Mouse (Mus musculus) hindbrain, embryonic 16.5 days (tissue): ENCODE results near the gene Bmpr1a. TPM values are rescaled to one million over a fixed set of nuclear protein-coding genes. Genes with fewer than 3 reads are reported as not detected.

Experiments used
- ATAC-seq: fragments of 200-750 bp; cut with Nextera tagmentation; 2 replicates; pipeline ENCODE4 v1.8.0; 2017; ENCODE audit warnings: moderate TSS enrichment, moderate library complexity
- H3K27ac ChIP-seq: fragments of 300-500 bp; sonication (generic); 2 replicates; pipeline ENCODE4 v1.5.1; 2014; ENCODE audit warnings: low read depth, mild to moderate bottlenecking, control low read depth, low read length, moderate library complexity
- H3K27me3 ChIP-seq: fragments of 300-500 bp; sonication (generic); replicated peaks from 2 replicates; pipeline ENCODE4 v1.6.1; 2014; ENCODE audit warnings: low read length; ENCODE audit not compliant: control insufficient read depth, insufficient read depth
- H3K36me3 ChIP-seq: fragments of 300-500 bp; sonication (generic); 2 replicates; pipeline ENCODE4 v1.6.1; 2014; ENCODE audit warnings: mild to moderate bottlenecking, low read length, moderate library complexity, mixed read lengths; ENCODE audit not compliant: control insufficient read depth, insufficient read depth
- H3K4me1 ChIP-seq: fragments of 300-500 bp; sonication (generic); 2 replicates; pipeline ENCODE4 v1.6.1; 2014; ENCODE audit warnings: low read depth, low read length; ENCODE audit not compliant: control insufficient read depth, insufficient read depth
- H3K4me2 ChIP-seq: fragments of 300-500 bp; sonication (generic); 2 replicates; pipeline ENCODE4 v1.6.1; 2014; ENCODE audit warnings: mild to moderate bottlenecking, low read length, control low read depth, moderate library complexity
- H3K4me3 ChIP-seq: fragments of 300-500 bp; sonication (generic); 2 replicates; pipeline ENCODE4 v1.5.1; 2014; ENCODE audit warnings: mild to moderate bottlenecking, low read length, control low read depth, moderate library complexity
- H3K9ac ChIP-seq: fragments of 300-500 bp; sonication (generic); 2 replicates; pipeline ENCODE4 v1.6.1; 2014; ENCODE audit warnings: low read depth, mild to moderate bottlenecking, control low read depth, low read length, moderate library complexity
- H3K9me3 ChIP-seq: fragments of 300-500 bp; sonication (generic); 2 replicates; pipeline ENCODE4 v1.6.1; 2014; ENCODE audit warnings: mild to moderate bottlenecking, low read length, moderate library complexity; ENCODE audit not compliant: control insufficient read depth
- WGBS: fragments of 180-500 bp; shearing (Covaris S2); extraction: QIAGEN DNeasy Blood & Tissue Kit; methylation state at CpG from one replicate; pipeline ENCODE4 v1.1.7; 2014; 5-methylcytosine and 5-hydroxymethylcytosine counted together
- polyA plus RNA-seq: library from polyadenylated mRNA; unstranded; fragments of >200 nt; fragmentation: Nextera tagmentation; extraction: Ambion mirVana; gene quantifications from 2 replicates; pipeline ENCODE4 v1.2.1, GENCODE M21; 2015

Bmpr1a gene
- polyA plus RNA-seq, 1 experiment from 2014 or later = 11.1 TPM

DNA sequence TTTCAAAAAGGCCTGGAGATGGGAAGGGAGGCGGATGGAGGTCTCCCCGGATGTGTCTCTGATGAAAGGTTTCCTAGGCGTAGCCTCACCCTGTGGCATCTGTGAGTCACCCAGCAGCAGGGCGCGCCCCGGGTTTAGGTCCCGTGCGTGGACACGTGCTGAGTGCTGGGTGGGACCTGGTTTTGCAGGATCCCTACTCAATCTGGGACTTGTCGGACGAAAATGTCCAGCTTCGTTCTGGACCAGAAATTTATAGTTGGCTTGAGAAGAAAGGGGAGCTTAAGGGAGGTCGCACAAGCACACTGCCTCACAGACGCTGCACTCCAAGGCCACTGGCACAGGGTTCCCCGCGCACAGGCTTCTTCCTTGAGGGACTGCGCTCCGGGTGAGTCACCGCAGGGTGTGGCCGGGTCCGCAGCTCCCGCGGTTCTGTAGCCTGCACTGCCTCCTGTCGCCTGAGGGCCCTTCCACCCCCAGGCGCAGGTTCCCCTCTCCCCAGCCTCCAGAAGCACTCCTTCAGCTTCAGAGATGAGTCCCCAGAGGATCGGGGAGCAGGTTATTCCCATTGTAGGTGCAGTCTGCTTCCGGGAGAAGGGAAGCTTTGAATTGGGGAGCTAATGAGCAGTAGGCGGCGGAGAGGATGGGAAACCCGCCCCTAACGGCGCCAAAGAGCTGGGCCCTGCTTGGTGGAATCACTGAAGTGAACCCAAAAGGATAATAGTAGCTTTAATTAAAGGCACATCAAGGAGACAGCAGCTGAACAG is 139.5 kb downstream of the Bmpr1a start:
- H3K9ac ChIP-seq = peak overlapping the region; percentile 78
- no peaks in the 10 kb centered on the region for H3K36me3 ChIP-seq
- 1% methylated on average over 32 of the region's 32 CpGs for WGBS
- no peaks in the 10 kb centered on the region for H3K27me3 ChIP-seq
- H3K4me1 ChIP-seq = peaks cover 9% of the 10 kb centered on the region
- peak; percentile 83 for ATAC-seq
- H3K27ac ChIP-seq = peak overlapping the region; percentile 70
- H3K4me2 ChIP-seq = peak overlapping the region; percentile 94
- H3K9me3 ChIP-seq = no peaks in the 10 kb centered on the region; the same call in 1 of the 2 replicates
- peak overlapping the region; percentile 50 for H3K4me3 ChIP-seq

DNA sequence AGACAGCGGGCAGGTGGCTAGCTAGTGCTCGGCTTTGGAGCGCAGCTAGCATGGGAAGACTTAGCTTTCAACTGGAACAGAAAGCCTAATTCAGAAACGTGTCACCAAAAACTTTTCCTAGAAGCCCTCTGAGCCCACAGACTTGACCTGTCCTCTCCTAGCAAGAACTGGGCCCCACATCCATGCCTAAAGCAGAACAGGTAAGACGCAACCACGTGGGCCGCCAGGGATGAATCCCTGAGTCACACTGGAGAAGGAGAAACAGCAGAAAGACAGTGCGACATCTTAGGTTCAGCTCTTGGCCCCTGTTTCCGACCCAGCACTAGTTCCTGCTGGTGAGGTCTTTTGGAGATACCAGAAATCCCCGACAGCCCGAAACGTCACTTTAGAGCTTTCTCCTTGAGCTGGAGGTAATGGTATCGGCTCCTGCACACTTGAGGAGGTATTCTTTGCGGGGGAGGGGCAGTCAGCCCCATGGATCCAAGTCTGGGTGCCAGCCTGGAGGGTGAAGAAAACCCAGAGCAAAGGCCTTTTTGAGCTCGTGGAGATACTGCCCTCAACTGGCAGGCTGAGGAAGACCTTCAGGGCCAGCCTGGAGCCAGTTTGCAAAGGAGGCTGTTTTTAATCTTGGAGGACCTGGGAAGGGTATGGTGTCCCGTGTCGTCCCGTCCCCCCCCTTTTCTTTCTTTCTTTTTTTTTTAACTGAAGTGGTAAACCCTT is 140.3 kb downstream of the Bmpr1a start:
- H3K27ac ChIP-seq = peak overlapping the region; percentile 70
- ATAC-seq = peak; percentile 74
- peak overlapping the region; percentile 50 for H3K4me3 ChIP-seq
- H3K9me3 ChIP-seq = no peaks in the 10 kb centered on the region; the same call in 1 of the 2 replicates
- H3K9ac ChIP-seq = peak overlapping the region; percentile 78
- no peaks in the 10 kb centered on the region for H3K27me3 ChIP-seq
- peak overlapping the region; percentile 94 for H3K4me2 ChIP-seq
- no peaks in the 10 kb centered on the region for H3K36me3 ChIP-seq
- H3K4me1 ChIP-seq = peaks cover 9% of the 10 kb centered on the region
- 29% methylated on average over 18 of the region's 18 CpGs for WGBS

- no peak for ATAC-seq
- Histone ChIP-seq H3K4me1 (peaks cover 9% of the 10 kb centered on the region), H3K9ac (no peak overlapping the region), H3K27ac (no peak overlapping the region), H3K27me3 (no peaks in the 10 kb centered on the region), H3K9me3 (no peaks in the 10 kb centered on the region; the same call in 1 of the 2 replicates), H3K4me2 (no peak overlapping the region), H3K36me3 (no peaks in the 10 kb centered on the region), H3K4me3 (no peak overlapping the region)
- 87% methylated on average over 4 of the region's 4 CpGs for WGBS
These were observed 141.0 kb downstream of the Bmpr1a start for GRCm38 (mm10) chr14:34362135-34362534.

Other genes starting within 250 kb of the Bmpr1a start
- gene Shld2, start 192.8 kb downstream of the Bmpr1a start, polyA plus RNA-seq = 5.4 and 5.8 TPM in 2 replicates
- gene Glud1, start 192.6 kb downstream of the Bmpr1a start, polyA plus RNA-seq = 112 and 115 TPM in 2 replicates
- not detected in 2 replicates for gene Fam25c, start 147.9 kb downstream of the Bmpr1a start, polyA plus RNA-seq
- 188 and 207 TPM in 2 replicates for gene Sncg, start 128.6 kb downstream of the Bmpr1a start, polyA plus RNA-seq
- gene Mmrn2, start 127.9 kb downstream of the Bmpr1a start, polyA plus RNA-seq = 3.8 and 5.0 TPM in 2 replicates
- not detected in 2 replicates for gene 9230112D13Rik, start 19.5 kb upstream of the Bmpr1a start, polyA plus RNA-seq
- gene Ldb3, start 85.3 kb upstream of the Bmpr1a start, polyA plus RNA-seq = 1.2 and 5.6 TPM in 2 replicates
- gene Opn4, start 96.8 kb upstream of the Bmpr1a start, polyA plus RNA-seq = 0.27 TPM in 1 of 2 replicates, not detected in the other
- gene Wapl, start 170.6 kb upstream of the Bmpr1a start, polyA plus RNA-seq = 10.4 and 11.2 TPM in 2 replicates